Mouse (Mus musculus): ENCODE data around the gene Ensa.

- TF ChIP-seq CTCF (IDR thresholded peaks at IDR 0.05; ENCODE audit: insufficient read depth, low read depth, low read length), result no peak
- TF ChIP-seq POLR2A (IDR thresholded peaks at IDR 0.05; ENCODE audit: insufficient read depth, low read depth, low read length), result no peak
These were observed 11.3 kb downstream of the Ensa start for GRCm38 (mm10) chr3:95636072-95636471.
